Mouse (Mus musculus): ENCODE measurements around the gene Tent5c. TPM values are rescaled to one million over a fixed set of nuclear protein-coding genes. Genes with fewer than 3 reads are reported as not detected.

The Tent5c gene
- polyA plus RNA-seq, 1 experiment = 8.3 TPM

Other genes with a start within 250 kb of the Tent5c start
- 9.7 and 14.1 TPM in 2 replicates for gene Man1a2, start 196.2 kb upstream of the Tent5c start, polyA plus RNA-seq (2012; rRNA removed)